Mouse (Mus musculus) intestine, postnatal 0 days (tissue): Measurements from ENCODE around the gene Gtpbp1. TPM values are rescaled to one million over a fixed set of nuclear protein-coding genes. Genes with fewer than 3 reads are reported as not detected.

ENCODE experiments used
- ATAC-seq: fragments of 200-750 bp; cut with Nextera tagmentation; 2 replicates; pipeline ENCODE4 v1.8.0; 2017; ENCODE audit warnings: mild to moderate bottlenecking, moderate TSS enrichment, moderate library complexity
- H3K27ac ChIP-seq: fragments of 300-500 bp; sonication (generic); 2 replicates; pipeline ENCODE4 v1.5.1; 2014; ENCODE audit warnings: mild to moderate bottlenecking, low read depth, low read length, moderate library complexity
- H3K27me3 ChIP-seq: fragments of 300-500 bp; sonication (generic); replicated peaks from 2 replicates; pipeline ENCODE4 v1.6.1; 2014; ENCODE audit warnings: low read length, mixed read lengths; ENCODE audit not compliant: control insufficient read depth, insufficient read depth
- H3K36me3 ChIP-seq: fragments of 300-500 bp; sonication (generic); 2 replicates; pipeline ENCODE4 v1.6.1; 2014; ENCODE audit warnings: mild to moderate bottlenecking, moderate library complexity; ENCODE audit not compliant: control insufficient read depth, insufficient read depth
- H3K4me1 ChIP-seq: fragments of 300-500 bp; sonication (generic); replicated peaks from 2 replicates; pipeline ENCODE4 v1.6.1; 2014; ENCODE audit warnings: antibody characterized with exemption, low read length, mixed read lengths; ENCODE audit not compliant: control insufficient read depth, insufficient read depth
- H3K4me2 ChIP-seq: fragments of 300-500 bp; sonication (generic); replicated peaks from 2 replicates; pipeline ENCODE4 v1.6.1; 2014; ENCODE audit warnings: low read depth, mild to moderate bottlenecking, moderate library complexity
- H3K4me3 ChIP-seq: fragments of 300-500 bp; sonication (generic); 2 replicates; pipeline ENCODE4 v1.5.1; 2014; ENCODE audit warnings: low read depth, low read length
- H3K9ac ChIP-seq: fragments of 300-500 bp; sonication (generic); 2 replicates; pipeline ENCODE4 v1.6.1; 2014; ENCODE audit warnings: mild to moderate bottlenecking, low read depth, low read length
- H3K9me3 ChIP-seq: fragments of 300-500 bp; sonication (generic); 2 replicates; pipeline ENCODE4 v1.6.1; 2016; ENCODE audit warnings: mixed run types; ENCODE audit not compliant: control insufficient read depth
- CTCF ChIP-seq: sonication (generic); IDR thresholded peaks from 2 replicates; pipeline ENCODE4 v1.5.1; 2016; ENCODE audit warnings: low read depth, mild to moderate bottlenecking, control low read depth, antibody characterized with exemption, moderate library complexity
- WGBS: fragments of 180-500 bp; shearing (Covaris S2); extraction: QIAGEN DNeasy Blood & Tissue Kit; methylation state at CpG from one replicate; pipeline ENCODE4 v1.1.7; 2014; 5-methylcytosine and 5-hydroxymethylcytosine counted together
- polyA plus RNA-seq: library from polyadenylated mRNA; unstranded; fragments of >200 nt; fragmentation: Nextera tagmentation; extraction: Ambion mirVana; gene quantifications from 2 replicates; pipeline ENCODE4 v1.2.1, GENCODE M21; 2015

The Gtpbp1 gene
- polyA plus RNA-seq, 1 experiment from 2014 or later, result 15.3 TPM

DNA sequence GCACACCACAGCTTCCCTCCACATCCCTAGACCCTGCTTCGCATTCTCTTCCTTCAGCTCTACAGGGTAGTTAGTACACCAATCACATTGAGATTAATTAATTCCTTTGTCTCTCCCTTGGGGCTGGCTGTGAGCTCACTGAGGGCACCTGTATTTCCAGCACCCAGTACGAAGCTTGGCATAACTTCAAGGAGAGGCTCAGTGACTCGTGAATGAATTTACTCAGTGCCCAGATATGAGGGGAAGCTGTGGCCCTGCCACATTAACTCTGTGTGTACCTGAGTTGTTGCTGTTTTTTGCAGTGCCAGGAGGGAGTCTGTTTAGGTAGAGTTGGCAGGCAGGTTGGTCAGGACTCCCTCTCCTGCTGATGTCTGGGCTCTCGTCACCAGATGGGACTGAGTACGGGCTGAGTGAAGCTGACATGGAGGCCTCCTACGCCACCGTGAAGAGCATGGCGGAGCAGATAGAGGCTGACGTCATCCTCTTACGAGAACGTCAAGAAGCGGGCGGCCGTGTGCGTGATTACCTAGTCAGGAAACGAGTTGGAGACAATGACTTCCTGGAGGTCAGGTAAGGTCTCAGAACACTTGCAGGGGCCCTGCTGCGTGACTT is 16.1 kb downstream of the Gtpbp1 start:
- Histone ChIP-seq H3K9ac (no peak overlapping the region), H3K27ac (no peak overlapping the region), H3K27me3 (no peaks in the 10 kb centered on the region), H3K4me1 (no peaks in the 10 kb centered on the region), H3K4me3 (no peak overlapping the region), H3K9me3 (no peaks in the 10 kb centered on the region), H3K36me3 (peaks cover 40% of the 10 kb centered on the region), H3K4me2 (no peak overlapping the region)
- no peak for TF ChIP-seq CTCF
- 79% methylated on average over 17 of the region's 17 CpGs for WGBS
- ATAC-seq, result no peak

DNA sequence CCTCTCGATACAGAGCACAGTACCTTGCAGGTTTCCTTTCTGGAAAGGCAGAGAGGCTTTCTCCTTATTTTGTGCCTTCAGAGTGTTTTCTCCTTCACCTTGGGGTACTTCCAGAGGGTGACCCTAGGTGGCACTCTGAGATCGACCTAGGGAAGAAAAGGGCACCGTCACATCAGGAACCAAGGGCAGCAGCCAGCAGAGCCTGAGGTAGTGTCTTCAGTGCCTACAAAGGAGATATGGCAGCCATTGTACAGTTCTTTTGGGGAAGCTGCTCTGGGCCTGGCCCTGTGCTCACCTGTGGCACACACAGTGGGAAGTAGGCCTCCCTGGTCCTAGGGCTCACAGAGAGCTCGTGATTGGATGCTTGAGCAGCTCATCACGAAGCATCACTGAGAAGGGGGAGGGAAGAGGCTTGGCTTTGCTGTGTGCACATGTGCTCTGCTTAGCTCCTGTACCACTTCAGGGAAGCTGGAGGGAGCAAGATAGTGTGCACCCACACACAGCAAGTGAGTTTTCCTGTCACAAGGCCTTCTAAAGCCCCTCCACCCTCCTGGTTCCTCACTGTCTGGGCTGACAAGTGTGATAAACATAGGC is 17.7 kb downstream of the Gtpbp1 start:
- Histone ChIP-seq H3K4me1 (no peaks in the 10 kb centered on the region), H3K27me3 (no peaks in the 10 kb centered on the region), H3K36me3 (peaks cover 56% of the 10 kb centered on the region), H3K27ac (no peak overlapping the region), H3K4me3 (no peak overlapping the region), H3K9ac (no peak overlapping the region), H3K4me2 (no peak overlapping the region), H3K9me3 (no peaks in the 10 kb centered on the region)
- WGBS, result 86% methylated on average over 5 of the region's 5 CpGs
- TF ChIP-seq CTCF, result no peak; the same call in 1 of the 2 replicates
- no peak for ATAC-seq

DNA sequence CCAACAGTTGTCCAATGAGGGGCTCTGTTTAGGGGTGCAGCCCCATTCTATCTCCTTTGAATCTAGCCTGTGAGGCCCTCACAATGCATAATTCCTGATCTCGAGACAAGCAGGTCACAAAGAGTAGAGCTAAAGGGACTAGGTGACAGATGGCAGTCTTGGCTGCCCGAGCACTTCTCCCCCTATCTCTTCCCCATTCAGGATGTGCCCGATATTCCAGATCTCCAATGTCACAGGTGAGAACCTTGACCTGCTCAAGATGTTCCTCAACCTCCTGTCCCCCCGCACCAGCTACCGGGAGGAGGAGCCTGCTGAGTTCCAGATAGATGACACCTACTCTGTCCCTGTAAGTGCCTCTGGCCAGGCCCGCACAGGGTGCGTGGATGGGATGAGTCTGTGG is 25.0 kb downstream of the Gtpbp1 start:
- no peak for ATAC-seq
- 91% methylated on average over 7 of the region's 7 CpGs for WGBS
- no peak overlapping the region for H3K9ac ChIP-seq
- H3K4me2 ChIP-seq, result no peak overlapping the region
- H3K27me3 ChIP-seq, result no peaks in the 10 kb centered on the region
- no peaks in the 10 kb centered on the region for H3K4me1 ChIP-seq
- H3K36me3 ChIP-seq, result peaks cover 92% of the 10 kb centered on the region
- TF ChIP-seq CTCF, result no peak
- H3K27ac ChIP-seq, result no peak overlapping the region
- H3K4me3 ChIP-seq, result no peak overlapping the region
- no peaks in the 10 kb centered on the region for H3K9me3 ChIP-seq

DNA sequence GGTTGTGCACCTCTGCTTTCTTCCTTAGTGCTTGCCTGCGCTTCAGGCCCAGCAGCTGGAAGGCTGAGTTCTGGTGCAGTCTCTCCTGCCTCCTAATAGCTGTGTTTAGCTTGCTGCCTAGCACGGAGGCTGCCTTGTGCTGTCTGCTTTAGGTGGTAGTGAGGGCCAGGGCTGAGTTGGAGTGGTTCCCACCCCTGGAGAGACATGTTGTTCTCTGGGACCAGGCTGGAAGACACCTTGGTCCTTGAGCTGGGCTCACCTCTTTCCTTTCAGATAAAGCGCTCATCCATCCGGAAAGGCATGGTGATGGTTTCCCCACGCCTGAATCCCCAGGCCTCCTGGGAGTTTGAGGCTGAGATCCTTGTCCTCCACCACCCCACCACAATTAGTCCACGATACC is 26.1 kb downstream of the Gtpbp1 start:
- Histone ChIP-seq H3K27ac (no peak overlapping the region), H3K27me3 (no peaks in the 10 kb centered on the region), H3K9ac (no peak overlapping the region), H3K4me2 (no peak overlapping the region), H3K36me3 (peaks cover 84% of the 10 kb centered on the region), H3K4me3 (no peak overlapping the region), H3K4me1 (no peaks in the 10 kb centered on the region), H3K9me3 (no peaks in the 10 kb centered on the region)
- TF ChIP-seq CTCF, result no peak
- no peak for ATAC-seq
- WGBS, result 94% methylated on average over 6 of the region's 6 CpGs

DNA sequence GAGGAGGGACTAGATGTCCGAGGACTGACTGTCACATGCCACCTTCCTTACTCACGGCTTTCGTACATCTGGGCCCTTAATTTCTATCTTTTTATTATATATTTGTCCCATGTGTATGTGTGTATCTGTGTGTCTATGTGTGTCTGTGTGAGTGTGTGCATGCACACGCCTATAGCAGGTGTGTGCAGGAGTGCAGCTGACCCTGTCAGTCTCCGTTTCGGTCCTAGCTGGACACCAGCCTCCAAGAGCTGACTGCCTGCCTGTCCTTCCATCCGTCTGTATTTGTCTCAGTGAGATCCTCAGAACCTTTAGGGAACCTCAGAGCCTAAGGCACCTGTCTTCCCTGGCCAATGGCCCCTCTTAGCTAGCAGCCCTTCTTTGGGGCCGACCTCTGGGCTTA is 29.6 kb downstream of the Gtpbp1 start:
- Histone ChIP-seq H3K4me3 (no peak overlapping the region), H3K9me3 (no peaks in the 10 kb centered on the region), H3K27me3 (no peaks in the 10 kb centered on the region), H3K4me2 (no peak overlapping the region), H3K27ac (no peak overlapping the region), H3K4me1 (no peaks in the 10 kb centered on the region), H3K9ac (no peak overlapping the region), H3K36me3 (peaks cover 59% of the 10 kb centered on the region)
- TF ChIP-seq CTCF, result no peak
- no peak for ATAC-seq
- 91% methylated on average over 8 of the region's 8 CpGs for WGBS

DNA sequence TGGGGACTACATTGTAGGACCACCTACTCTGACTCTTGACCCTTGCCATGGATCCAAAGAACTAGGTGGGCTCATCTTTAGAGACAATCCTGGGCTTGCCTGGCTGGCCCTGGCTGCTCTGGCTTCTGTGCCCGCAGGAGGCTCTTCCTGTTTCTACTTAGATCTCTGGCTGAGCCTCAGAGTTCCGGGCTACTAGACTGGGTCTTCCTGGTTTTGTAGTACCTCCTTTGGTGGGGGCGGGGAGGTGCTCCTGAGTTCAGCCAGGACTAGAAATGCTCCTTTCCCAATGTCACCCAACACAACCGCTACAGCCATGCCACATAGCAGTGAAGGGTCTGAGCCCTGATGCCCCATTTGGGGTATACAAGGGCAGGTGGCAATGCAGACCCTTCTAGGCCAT is 30.2 kb downstream of the Gtpbp1 start:
- 89% methylated on average over 4 of the region's 4 CpGs for WGBS
- Histone ChIP-seq H3K27ac (no peak overlapping the region), H3K9ac (no peak overlapping the region), H3K36me3 (peaks cover 59% of the 10 kb centered on the region), H3K4me1 (no peaks in the 10 kb centered on the region), H3K27me3 (no peaks in the 10 kb centered on the region), H3K4me2 (no peak overlapping the region), H3K9me3 (no peaks in the 10 kb centered on the region), H3K4me3 (no peak overlapping the region)
- ATAC-seq, result no peak
- no peak for TF ChIP-seq CTCF
